21 mouse cellular contexts compared by ENCODE assay signal in the genomic region with DNA sequence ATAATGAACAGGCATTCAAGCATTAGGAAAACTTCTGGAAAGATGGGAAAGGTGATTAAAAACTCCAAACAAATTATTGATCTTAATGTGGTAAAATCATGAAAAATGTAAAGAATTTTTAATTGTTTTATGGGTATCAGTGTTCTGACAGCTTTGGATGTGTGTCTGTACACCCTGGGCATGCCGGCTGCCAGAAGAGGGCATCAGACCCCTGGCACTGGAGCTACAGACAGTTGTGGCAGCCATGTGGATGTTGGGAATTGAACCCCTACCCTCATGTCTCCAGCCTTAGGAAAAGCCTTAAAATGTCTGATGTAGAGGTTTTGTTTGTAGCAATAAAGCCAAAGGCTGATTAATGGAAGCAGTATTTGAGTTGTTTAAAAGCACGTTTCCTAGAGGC. TPM values are rescaled to one million over a fixed set of nuclear protein-coding genes. Genes with fewer than 3 reads are reported as not detected.
DNase-seq lines count a peak whose midpoint lies in the region; ATAC-seq and TF ChIP-seq lines count a peak whose summit lies in the region.
"Had no signal": no experiment of that assay in that cellular context is flagged by ENCODE, and none has a peak within 500 bp of the region (broad histone marks: within the 10 kb centered on the region; RNA-seq: fewer than 3 reads in every experiment).

No protein-coding gene starts in this region.

- H3K36me3 ChIP-seq in hindbrain, postnatal 0 days (ENCODE audit: insufficient read depth, low read length), result no peaks in the 10 kb centered on the region
- no peaks in the 10 kb centered on the region for H3K36me3 ChIP-seq in hindbrain, embryonic 10.5 days
- no peaks in the 10 kb centered on the region for H3K36me3 ChIP-seq in ES-Bruce4 (ENCODE audit: control insufficient read depth, insufficient read depth, low read length, poor library complexity, severe bottlenecking)
- no peaks in the 10 kb centered on the region for H3K36me3 ChIP-seq in stomach, postnatal 0 days (ENCODE audit: control insufficient read depth, insufficient read depth, low read length)
- H3K36me3 ChIP-seq: embryonic facial prominence, embryonic 13.5 days; G1E; heart, embryonic 10.5 days; hindbrain, embryonic 13.5 days had no signal

- no peaks in the 10 kb centered on the region for H3K4me1 ChIP-seq in hindbrain, postnatal 0 days (ENCODE audit: insufficient read depth, low read length)
- H3K4me1 ChIP-seq in hindbrain, embryonic 10.5 days (replicated peaks), result no peaks in the 10 kb centered on the region
- no peaks in the 10 kb centered on the region for H3K4me1 ChIP-seq in ES-Bruce4 (ENCODE audit: control insufficient read depth, insufficient read depth, low read length)
- no peaks in the 10 kb centered on the region for H3K4me1 ChIP-seq in stomach, postnatal 0 days (replicated peaks; ENCODE audit: control insufficient read depth, insufficient read depth)
- H3K4me1 ChIP-seq: embryonic facial prominence, embryonic 13.5 days; heart, embryonic 10.5 days; hindbrain, embryonic 13.5 days had no signal

- no peak for TF ChIP-seq EP300 in ES-Bruce4 (IDR thresholded peaks at IDR 0.05; ENCODE audit: insufficient read depth, low read depth, low read length)
- no peak for TF ChIP-seq EP300 in stomach, postnatal 0 days (optimal IDR thresholded peaks at IDR 0.05)

- intact Hi-C loops in left cerebral cortex, adult 2 months (cut with DNase I), result no loop called here
- intact Hi-C loops in left cerebral cortex, postnatal 25 days (cut with DNase I), result no loop called here

- no peaks in the 10 kb centered on the region for H3K27me3 ChIP-seq in hindbrain, postnatal 0 days (ENCODE audit: insufficient read depth, low read length)
- H3K27me3 ChIP-seq in hindbrain, embryonic 10.5 days (ENCODE audit: insufficient read depth, poor library complexity, severe bottlenecking), result no peaks in the 10 kb centered on the region
- no peaks in the 10 kb centered on the region for H3K27me3 ChIP-seq in ES-Bruce4 (ENCODE audit: control insufficient read depth, insufficient read depth, low read length, poor library complexity, severe bottlenecking)
- no peaks in the 10 kb centered on the region for H3K27me3 ChIP-seq in stomach, postnatal 0 days (ENCODE audit: control insufficient read depth, insufficient read depth, low read length)
- H3K27me3 ChIP-seq: embryonic facial prominence, embryonic 13.5 days; forebrain, embryonic 13.5 days; hindbrain, embryonic 13.5 days had no signal

- 90% methylated on average over 2 of the region's 2 CpGs for WGBS in hindbrain, postnatal 0 days
- 96% methylated on average over 2 of the region's 2 CpGs for WGBS in hindbrain, embryonic 10.5 days
- 76% methylated on average over 2 of the region's 2 CpGs for WGBS in stomach, postnatal 0 days

- H3K9me3 ChIP-seq in hindbrain, postnatal 0 days (ENCODE audit: low read length), result no peaks in the 10 kb centered on the region
- no peaks in the 10 kb centered on the region for H3K9me3 ChIP-seq in hindbrain, embryonic 10.5 days
- no peaks in the 10 kb centered on the region for H3K9me3 ChIP-seq in ES-Bruce4 (replicated peaks; ENCODE audit: control insufficient read depth, insufficient read depth, low read length, poor library complexity, severe bottlenecking)
- no peaks in the 10 kb centered on the region for H3K9me3 ChIP-seq in stomach, postnatal 0 days (ENCODE audit: control insufficient read depth, low read length)
- H3K9me3 ChIP-seq: embryonic facial prominence, embryonic 13.5 days; forebrain, embryonic 13.5 days; G1E; heart, embryonic 10.5 days; hindbrain, embryonic 13.5 days had no signal

- H3K27ac ChIP-seq in hindbrain, postnatal 0 days, result no peak overlapping the region
- H3K27ac ChIP-seq in hindbrain, embryonic 10.5 days, result no peak overlapping the region
- no peak overlapping the region for H3K27ac ChIP-seq in left cerebral cortex, adult 2 months
- H3K27ac ChIP-seq in ES-Bruce4 (ENCODE audit: insufficient read depth, low read length), result no peak overlapping the region
- no peak overlapping the region for H3K27ac ChIP-seq in stomach, postnatal 0 days (replicated peaks)
- H3K27ac ChIP-seq: embryonic facial prominence, embryonic 13.5 days; forebrain, embryonic 13.5 days; gastrocnemius, adult 2 months; heart, embryonic 10.5 days; hindbrain, embryonic 13.5 days had no signal

- DNase-seq in hindbrain, postnatal 0 days (ENCODE audit: low spot score), result no peak
- DNase-seq in hindbrain, embryonic 10.5 days (ENCODE audit: low spot score), result no peak
- peak in 1 of 2 experiments; percentile 10 for DNase-seq in left cerebral cortex, adult 2 months (ENCODE audit: extremely low spot score in 1 of 2, low spot score in 2 of 2)
- DNase-seq in left cerebral cortex, postnatal 25 days (ENCODE audit: low spot score in 2 of 2), result no peak
- DNase-seq in stomach, postnatal 0 days (ENCODE audit: low spot score), result no peak
- no peak for DNase-seq in right cerebral cortex, postnatal 36 days (ENCODE audit: low spot score in 2 of 2)
- DNase-seq: adrenal gland, postnatal 10 days; cerebellum, adult 11-12 months; cerebellum, adult 9-10 months; cerebellum, postnatal 36 days; gastrocnemius, adult 2 months; gastrocnemius, postnatal 25 days; heart, postnatal 10 days; heart, postnatal 4 days had no signal

- ATAC-seq in hindbrain, postnatal 0 days, result no peak
- ATAC-seq in stomach, postnatal 0 days (ENCODE audit: low FRiP score, low TSS enrichment), result no peak
- ATAC-seq: forebrain, embryonic 13.5 days had no signal

- TF ChIP-seq POLR2A in ES-Bruce4 (IDR thresholded peaks at IDR 0.05; ENCODE audit: insufficient read depth, low read length), result no peak

- peak; percentile 31 for TF ChIP-seq CTCF in hindbrain, postnatal 0 days (IDR thresholded peaks at IDR 0.05; ENCODE audit: low read depth)
- peak; percentile 19 for TF ChIP-seq CTCF in left cerebral cortex, adult 2 months (IDR thresholded peaks at IDR 0.05)
- peak; percentile 10 for TF ChIP-seq CTCF in ES-Bruce4 (IDR thresholded peaks at IDR 0.05; ENCODE audit: low read depth, low read length)
- peak; percentile 44 for TF ChIP-seq CTCF in stomach, postnatal 0 days (IDR thresholded peaks at IDR 0.05; ENCODE audit: low read depth)

- no peak overlapping the region for H3K4me2 ChIP-seq in hindbrain, postnatal 0 days (ENCODE audit: low read depth, low read length)
- no peak overlapping the region for H3K4me2 ChIP-seq in stomach, postnatal 0 days (replicated peaks; ENCODE audit: low read depth)
- H3K4me2 ChIP-seq: embryonic facial prominence, embryonic 13.5 days; forebrain, embryonic 13.5 days; hindbrain, embryonic 13.5 days had no signal

- no peak overlapping the region for H3K9ac ChIP-seq in hindbrain, postnatal 0 days (replicated peaks; ENCODE audit: low read length)
- no peak overlapping the region for H3K9ac ChIP-seq in ES-Bruce4 (ENCODE audit: low read depth, poor library complexity, severe bottlenecking)
- no peak overlapping the region for H3K9ac ChIP-seq in stomach, postnatal 0 days (ENCODE audit: low read length)
- H3K9ac ChIP-seq: embryonic facial prominence, embryonic 13.5 days; forebrain, embryonic 13.5 days; hindbrain, embryonic 13.5 days had no signal

- no peak overlapping the region for H3K4me3 ChIP-seq in hindbrain, postnatal 0 days (ENCODE audit: low read length)
- no peak overlapping the region for H3K4me3 ChIP-seq in hindbrain, embryonic 10.5 days
- no peak overlapping the region for H3K4me3 ChIP-seq in left cerebral cortex, adult 2 months
- H3K4me3 ChIP-seq in ES-Bruce4 (ENCODE audit: low read depth, low read length), result no peak overlapping the region
- no peak overlapping the region for H3K4me3 ChIP-seq in stomach, postnatal 0 days (ENCODE audit: low read depth, low read length)
- H3K4me3 ChIP-seq: embryonic facial prominence, embryonic 13.5 days; forebrain, embryonic 13.5 days; gastrocnemius, adult 2 months; heart, embryonic 10.5 days; hindbrain, embryonic 13.5 days had no signal

RNA-seq across cellular contexts. Expression of gene Syt16, which starts 27.5 kb away (rescaled TPM):
- total RNA-seq in hindbrain, postnatal 0 days (2014; rRNA removed), result 70.3 and 90.9 TPM in 2 replicates
- polyA plus RNA-seq in hindbrain, postnatal 0 days (2015; fragmentation: Nextera tagmentation; extraction: Ambion mirVana), result 65.3 and 67.6 TPM in 2 replicates
- 1.8 and 5.1 TPM in 2 replicates for polyA plus RNA-seq in hindbrain, embryonic 10.5 days (2016; fragmentation: Nextera tagmentation; extraction: Ambion mirVana)
- total RNA-seq in left cerebral cortex, adult 2 months (2021), result 10 to 100 TPM; 78.1 to 82.7 TPM
- 100 to 1,000 TPM in 1 of 2 experiments, 10 to 100 TPM in 1; 96.3 to 101 TPM for total RNA-seq in left cerebral cortex, postnatal 25 days (2021)
- not detected in 2 replicates for polyA plus RNA-seq in ES-Bruce4 (2011; ENCODE audit: insufficient read depth, insufficient read length, low read depth, missing spikeins)
- polyA plus RNA-seq in stomach, postnatal 0 days (2015; fragmentation: Nextera tagmentation; extraction: Ambion mirVana), result 11.0 and 11.2 TPM in 2 replicates
- total RNA-seq: gastrocnemius, adult 2 months; gastrocnemius, postnatal 25 days; granulocyte monocyte progenitor cell, adult 5-6 weeks; heart, postnatal 10 days had no signal
- polyA plus RNA-seq: G1E had no signal
